Mouse (Mus musculus) stomach, embryonic 16.5 days (tissue): ENCODE measurements around the gene Yy2. TPM values are rescaled to one million over a fixed set of nuclear protein-coding genes. Genes with fewer than 3 reads are reported as not detected.

Experiments
- ATAC-seq: fragments of 200-750 bp; cut with Nextera tagmentation; 2 replicates; pipeline ENCODE4 v1.8.0; 2017; ENCODE audit warnings: moderate number of reproducible peaks, moderate TSS enrichment; ENCODE audit not compliant: insufficient read depth, low FRiP score
- H3K27ac ChIP-seq: fragments of 300-500 bp; sonication (generic); 2 replicates; pipeline ENCODE4 v1.5.1; 2014; ENCODE audit warnings: low read length
- H3K27me3 ChIP-seq: fragments of 300-500 bp; sonication (generic); 2 replicates; pipeline ENCODE4 v1.6.1; 2014; ENCODE audit warnings: low read length, control low read depth, mixed read lengths; ENCODE audit not compliant: control insufficient read depth, insufficient read depth
- H3K36me3 ChIP-seq: fragments of 300-500 bp; sonication (generic); 2 replicates; pipeline ENCODE4 v1.6.1; 2014; ENCODE audit warnings: low read length; ENCODE audit not compliant: control insufficient read depth, insufficient read depth
- H3K4me1 ChIP-seq: fragments of 300-500 bp; sonication (generic); 2 replicates; pipeline ENCODE4 v1.6.1; 2014; ENCODE audit warnings: low read length, control low read depth, mixed read lengths; ENCODE audit not compliant: control insufficient read depth, insufficient read depth
- H3K4me2 ChIP-seq: fragments of 300-500 bp; sonication (generic); 2 replicates; pipeline ENCODE4 v1.6.1; 2014; ENCODE audit warnings: low read depth, low read length, mixed read lengths
- H3K4me3 ChIP-seq: fragments of 300-500 bp; sonication (generic); replicated peaks from 2 replicates; pipeline ENCODE4 v1.5.1; 2014; ENCODE audit warnings: mild to moderate bottlenecking, low read length
- H3K9ac ChIP-seq: fragments of 300-500 bp; sonication (generic); 2 replicates; pipeline ENCODE4 v1.6.1; 2014; ENCODE audit warnings: low read length
- H3K9me3 ChIP-seq: fragments of 300-500 bp; sonication (generic); replicated peaks from 2 replicates; pipeline ENCODE4 v1.6.1; 2016; ENCODE audit warnings: low read length, control low read depth; ENCODE audit not compliant: control insufficient read depth
- WGBS: fragments of 180-500 bp; shearing (Covaris S2); extraction: QIAGEN DNeasy Blood & Tissue Kit; methylation state at CpG from one replicate; pipeline ENCODE4 v1.1.7; 2014; 5-methylcytosine and 5-hydroxymethylcytosine counted together
- polyA plus RNA-seq: library from polyadenylated mRNA; unstranded; fragments of >200 nt; fragmentation: Nextera tagmentation; extraction: Ambion mirVana; gene quantifications from 2 replicates; pipeline ENCODE4 v1.2.1, GENCODE M21; 2015

Gene Yy2
- polyA plus RNA-seq, 1 experiment from 2014 or later = 3.5 TPM

DNA sequence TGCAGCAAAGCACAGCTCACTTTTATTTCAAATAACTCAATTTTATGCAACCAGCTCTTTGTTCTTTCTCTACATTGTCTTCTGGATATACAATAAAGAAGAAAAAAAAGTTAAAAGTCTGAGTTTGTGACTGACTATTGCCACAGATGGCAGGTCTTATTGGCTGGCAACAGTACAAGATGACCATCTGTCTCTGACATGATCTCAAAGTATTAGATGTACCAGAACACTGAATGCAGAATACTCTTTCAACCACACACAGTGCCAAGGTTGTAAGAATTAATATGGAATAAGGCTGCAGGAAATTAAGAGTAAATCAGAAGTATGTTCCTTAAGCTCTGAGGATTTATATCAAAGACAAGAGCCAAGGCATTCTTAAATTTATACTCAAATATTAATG lies 17.6 kb upstream of the Yy2 start:
- no peak overlapping the region for H3K9ac ChIP-seq
- no peaks in the 10 kb centered on the region for H3K4me1 ChIP-seq
- no peaks in the 10 kb centered on the region for H3K36me3 ChIP-seq
- H3K9me3 ChIP-seq = no peaks in the 10 kb centered on the region
- H3K27me3 ChIP-seq = no peaks in the 10 kb centered on the region
- H3K4me3 ChIP-seq = no peak overlapping the region
- no peak for ATAC-seq
- no peak overlapping the region for H3K4me2 ChIP-seq
- H3K27ac ChIP-seq = no peak overlapping the region

DNA sequence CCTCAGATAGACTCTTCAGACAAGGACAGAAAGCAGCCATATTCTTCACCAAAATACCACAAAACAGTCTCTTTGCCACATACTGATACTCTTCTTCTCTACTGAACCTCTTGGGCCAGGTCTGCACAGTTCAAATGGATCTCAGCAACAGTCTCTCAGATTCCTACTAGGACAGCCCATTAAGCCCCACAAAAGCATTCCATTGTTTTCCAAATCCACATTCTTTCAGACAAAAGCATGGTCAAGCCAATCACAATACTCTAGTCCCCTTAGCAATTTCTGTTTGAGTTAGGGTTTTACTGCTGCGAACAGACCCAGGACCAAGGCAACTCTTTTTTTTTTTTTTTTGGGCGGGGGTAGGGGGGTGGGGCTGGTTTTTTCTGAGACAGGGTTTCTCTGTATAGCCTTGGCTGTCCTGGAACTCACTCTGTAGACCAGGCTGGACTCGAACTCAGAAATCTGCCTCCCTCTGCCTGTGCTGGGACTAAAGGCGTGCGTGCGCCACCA lies 10.4 kb upstream of the Yy2 start:
- Histone ChIP-seq H3K9me3 (no peaks in the 10 kb centered on the region), H3K4me3 (no peak overlapping the region), H3K4me2 (no peak overlapping the region), H3K36me3 (no peaks in the 10 kb centered on the region), H3K27me3 (no peaks in the 10 kb centered on the region), H3K4me1 (no peaks in the 10 kb centered on the region), H3K27ac (no peak overlapping the region), H3K9ac (no peak overlapping the region)
- WGBS = 86% methylated on average over 6 of the region's 6 CpGs
- ATAC-seq = no peak

DNA sequence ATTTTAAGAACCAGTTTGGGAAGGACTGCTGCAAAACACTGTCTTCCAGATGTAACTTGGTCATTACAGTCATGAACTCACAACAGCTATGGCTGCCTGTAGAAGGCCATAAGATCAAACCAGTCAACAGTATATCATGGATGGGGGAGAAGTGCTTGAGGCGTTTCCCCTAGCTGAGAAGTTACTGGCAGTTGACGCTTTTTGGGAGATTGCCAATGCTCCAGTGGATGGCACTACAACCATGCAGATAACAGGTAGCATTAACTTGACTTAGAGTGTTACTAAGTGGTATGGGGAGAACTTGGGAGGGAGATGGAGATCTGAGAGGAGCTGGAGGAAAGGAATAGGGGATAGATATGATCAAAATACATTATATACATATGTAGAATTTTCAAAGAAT lies 5.9 kb upstream of the Yy2 start:
- no peak for ATAC-seq
- Histone ChIP-seq H3K9me3 (no peaks in the 10 kb centered on the region), H3K36me3 (no peaks in the 10 kb centered on the region), H3K4me3 (no peak overlapping the region), H3K4me1 (no peaks in the 10 kb centered on the region), H3K27ac (no peak overlapping the region), H3K27me3 (no peaks in the 10 kb centered on the region), H3K4me2 (no peak overlapping the region), H3K9ac (no peak overlapping the region)
- 78% methylated on average over 2 of the region's 2 CpGs for WGBS

DNA sequence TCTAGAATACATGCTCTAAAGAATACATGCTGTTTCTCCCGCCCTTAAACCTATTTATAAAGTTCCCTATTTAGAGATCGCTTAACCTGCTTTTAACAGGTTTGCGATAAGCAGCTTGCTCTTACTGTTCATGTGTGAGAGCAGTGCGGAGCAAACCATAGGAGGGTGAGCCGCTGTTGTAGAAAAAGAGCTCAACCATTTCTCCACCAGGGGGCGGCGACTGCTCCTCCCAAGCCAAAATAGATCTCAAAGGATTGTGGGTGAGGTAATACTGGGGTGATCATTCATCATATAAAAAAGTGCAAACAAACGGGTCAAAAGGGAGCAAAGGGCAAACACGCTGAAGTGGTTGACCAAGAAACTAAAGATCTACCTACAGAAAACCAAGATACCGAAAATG lies 5.0 kb downstream of the Yy2 start:
- H3K4me2 ChIP-seq = no peak overlapping the region
- H3K9me3 ChIP-seq = no peaks in the 10 kb centered on the region
- no peak overlapping the region for H3K9ac ChIP-seq
- H3K36me3 ChIP-seq = no peaks in the 10 kb centered on the region
- no peak for ATAC-seq
- no peaks in the 10 kb centered on the region for H3K27me3 ChIP-seq
- 80% methylated on average over 10 of the region's 10 CpGs for WGBS
- no peak overlapping the region for H3K27ac ChIP-seq
- H3K4me3 ChIP-seq = no peak overlapping the region
- no peaks in the 10 kb centered on the region for H3K4me1 ChIP-seq

DNA sequence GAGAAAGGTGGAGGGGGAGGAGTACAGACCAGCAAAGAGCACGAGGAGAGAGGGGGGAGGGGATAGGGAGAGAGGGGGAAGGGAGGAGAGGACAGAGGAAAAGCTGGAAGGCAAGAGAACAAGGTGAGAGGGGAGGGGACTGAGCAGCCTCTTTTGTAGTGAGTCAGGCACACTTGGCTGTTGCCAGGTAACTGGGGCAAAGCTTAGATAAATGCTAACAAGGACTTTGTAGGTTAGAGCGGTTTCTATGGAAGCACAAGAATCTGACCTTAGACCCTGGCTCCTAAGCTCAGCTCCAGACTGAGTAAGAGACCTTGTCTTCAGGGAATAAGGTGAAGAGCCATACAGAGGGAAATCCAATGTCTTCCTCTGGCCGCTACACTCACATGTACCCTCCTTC lies 21.7 kb downstream of the Yy2 start:
- peak; percentile 80 for ATAC-seq

More for the DNA sequence above, 21.7 kb downstream of the Yy2 start:
- Histone ChIP-seq H3K9me3 (no peaks in the 10 kb centered on the region), H3K27me3 (no peaks in the 10 kb centered on the region), H3K4me2 (no peak overlapping the region), H3K36me3 (no peaks in the 10 kb centered on the region), H3K4me3 (no peak overlapping the region), H3K27ac (no peak overlapping the region), H3K9ac (no peak overlapping the region), H3K4me1 (no peaks in the 10 kb centered on the region)
- WGBS = 31% methylated on average over 3 of the region's 3 CpGs

Other genes starting within 250 kb of the Yy2 start
- gene Phex, start 153.7 kb downstream of the Yy2 start, polyA plus RNA-seq = 0.09 and 0.22 TPM in 2 replicates
- 34.0 and 34.9 TPM in 2 replicates for gene Sms, start 76.7 kb downstream of the Yy2 start, polyA plus RNA-seq
- 19.5 and 20.1 TPM in 2 replicates for gene Mbtps2, start 29.7 kb upstream of the Yy2 start, polyA plus RNA-seq
- gene Smpx, start 129.9 kb upstream of the Yy2 start, polyA plus RNA-seq = 8.8 and 42.3 TPM in 2 replicates
- 0.19 and 0.46 TPM in 2 replicates for gene Klhl34, start 249.4 kb upstream of the Yy2 start, polyA plus RNA-seq